Mouse (Mus musculus) liver, adult 2 months (tissue): ENCODE measurements at regions not wholly inside any gene's neighbourhood (a gene's known extent, or its start where the extent isn't known, plus 50 kb on each side); places are given as distances from the start of the nearest gene placed in this dataset.

ENCODE experiments used
- CTCF ChIP-seq: fragments of 200-500 bp; IDR thresholded peaks from 2 replicates; pipeline ENCODE4 v1.5.1; 2011; ENCODE audit warnings: low read depth, low read length, control low read depth
- POLR2A ChIP-seq: fragments of 200-500 bp; IDR thresholded peaks from 2 replicates; pipeline ENCODE4 v1.6.1; 2011; ENCODE audit warnings: low read length, control low read depth; ENCODE audit not compliant: insufficient read depth; ENCODE audit errors: extremely low read depth

DNA sequence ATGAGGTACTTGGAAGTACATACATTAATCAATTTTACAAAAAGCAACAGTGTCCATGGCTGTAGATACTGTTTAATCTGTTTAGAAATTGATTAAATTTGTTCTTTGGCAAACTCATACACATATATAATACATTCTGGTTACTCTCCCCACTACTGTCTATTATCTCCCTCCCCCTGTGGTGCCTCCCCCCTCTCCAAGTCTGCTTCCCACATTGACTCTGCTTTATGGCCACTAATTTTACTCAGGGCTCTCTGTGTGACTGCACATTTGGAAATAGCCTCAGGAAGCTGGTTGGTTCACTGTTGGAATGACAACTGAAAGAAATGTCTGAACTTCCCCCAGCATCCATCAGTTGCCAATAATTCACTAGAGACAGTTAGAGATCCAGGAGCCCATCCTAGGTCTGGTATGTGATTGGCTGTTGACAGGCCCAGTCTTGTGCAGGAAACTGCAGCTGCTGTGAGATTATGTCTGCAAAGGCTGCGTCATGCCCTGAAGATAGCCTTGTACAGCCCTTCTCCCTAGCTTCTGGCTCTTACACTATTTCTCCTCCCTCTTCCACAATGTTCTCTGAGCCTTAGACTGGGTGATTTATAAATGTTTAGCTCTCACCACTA, 204.6 kb upstream of the Trib2 start:
- TF ChIP-seq POLR2A (no peak), CTCF (no peak)
